Mouse (Mus musculus) G1E (cell line): ENCODE measurements around the gene Mvk. TPM values are rescaled to one million over a fixed set of nuclear protein-coding genes. Genes with fewer than 3 reads are reported as not detected.

ENCODE experiments used
- ATAC-seq: 2 replicates; pipeline ENCODE4 v1.8.0; 2016; ENCODE audit warnings: mild to moderate bottlenecking; ENCODE audit not compliant: insufficient number of reproducible peaks, poor library complexity, low FRiP score, severe bottlenecking; ENCODE audit errors: extremely low read depth
- DNase-seq: peaks from one replicate; pipeline ENCODE4 v3.0.0; 2012; ENCODE audit warnings: low spot score
- H3K27me3 ChIP-seq: 2 replicates; pipeline ENCODE4 v1.6.1; 2012; ENCODE audit warnings: mild to moderate bottlenecking, low read length, inconsistent platforms; ENCODE audit not compliant: insufficient read depth
- H3K36me3 ChIP-seq: replicated peaks from 2 replicates; pipeline ENCODE3; 2012; ENCODE audit warnings: mild to moderate bottlenecking, inconsistent platforms
- H3K4me1 ChIP-seq: 2 replicates; pipeline ENCODE4 v1.6.1; 2012; ENCODE audit warnings: low read depth, low read length, inconsistent platforms, mixed read lengths; ENCODE audit not compliant: insufficient read depth
- H3K4me3 ChIP-seq: 2 replicates; pipeline ENCODE4 v1.5.1; 2012; ENCODE audit warnings: low read depth, mild to moderate bottlenecking, inconsistent platforms, low read length, moderate library complexity, mixed read lengths
- H3K9me3 ChIP-seq: replicated peaks from 2 replicates; pipeline ENCODE4 v1.6.1; 2012; ENCODE audit warnings: inconsistent platforms
- CTCF ChIP-seq: IDR thresholded peaks from 2 replicates; pipeline ENCODE4 v1.5.1; 2012; ENCODE audit warnings: low read depth, low read length, inconsistent platforms, mixed read lengths
- GATA1 ChIP-seq: IDR thresholded peaks from 2 replicates; pipeline ENCODE4 v1.6.1; 2012; ENCODE audit warnings: borderline replicate concordance, low read length, inconsistent platforms, mixed read lengths
- GATA2 ChIP-seq: IDR thresholded peaks from 2 replicates; pipeline ENCODE4 v1.6.1; 2012; ENCODE audit warnings: low read depth, low read length, inconsistent platforms, borderline replicate concordance
- POLR2AphosphoS5 ChIP-seq: IDR thresholded peaks from 2 replicates; pipeline ENCODE4 v1.6.1; 2012; ENCODE audit warnings: low read depth, low read length, inconsistent platforms; ENCODE audit not compliant: insufficient replicate concordance
- TAL1 ChIP-seq: conservative IDR thresholded peaks from 2 replicates; pipeline ENCODE4 v1.6.1; 2012; ENCODE audit warnings: low read depth, low read length, inconsistent platforms, mixed read lengths
- polyA plus RNA-seq: library from polyadenylated mRNA; stranded (reverse); fragments of >175 nt; gene quantifications from 2 replicates; pipeline ENCODE4 v1.2.3, GENCODE M21; 2012
- total RNA-seq, 2 experiments: library from RNA; stranded (forward) in 1 of 2; stranded (reverse) in 1 of 2; fragments of 200-1000 nt in 1 of 2; fragments of >200 nt in 1 of 2; fragmentation: Nextera tagmentation in 1 of 2; gene quantifications; 2 replicates each; pipeline ENCODE4 v1.2.3; 2014 to 2017

The Mvk gene
- total and polyA plus RNA-seq, 3 experiments = 6.4 to 32.6 (median 23.4) TPM

DNA sequence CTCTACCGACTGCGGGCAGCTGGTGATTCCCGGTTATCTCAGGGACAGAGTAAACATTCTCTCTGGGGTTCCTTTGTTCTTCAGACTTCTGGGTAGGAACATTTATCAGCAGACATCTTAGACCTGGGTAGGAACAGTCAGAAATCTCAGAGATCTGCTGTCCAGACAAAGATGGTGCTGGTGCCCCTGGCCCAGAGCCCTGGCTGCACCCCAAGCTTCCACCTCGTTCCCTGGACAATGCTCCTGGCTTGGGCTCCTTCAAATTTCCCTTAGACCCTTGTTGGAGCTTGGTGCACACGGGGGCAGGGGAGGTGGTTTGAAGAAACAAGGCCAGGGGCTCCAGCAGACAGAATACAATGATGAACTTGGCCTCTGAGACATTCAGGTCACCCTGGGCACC is 21.5 kb upstream of the Mvk start:
- ATAC-seq (no peak), DNase-seq (no peak)
- Histone ChIP-seq H3K4me3 (no peak overlapping the region), H3K4me1 (no peaks in the 10 kb centered on the region), H3K9me3 (no peaks in the 10 kb centered on the region), H3K36me3 (peaks cover 54% of the 10 kb centered on the region), H3K27me3 (peaks cover 18% of the 10 kb centered on the region; the same call in 1 of the 2 replicates)
- no peak for TF ChIP-seq CTCF
- TF ChIP-seq GATA1 = no peak
- no peak for TF ChIP-seq TAL1
- TF ChIP-seq POLR2AphosphoS5 = no peak
- no peak for TF ChIP-seq GATA2

DNA sequence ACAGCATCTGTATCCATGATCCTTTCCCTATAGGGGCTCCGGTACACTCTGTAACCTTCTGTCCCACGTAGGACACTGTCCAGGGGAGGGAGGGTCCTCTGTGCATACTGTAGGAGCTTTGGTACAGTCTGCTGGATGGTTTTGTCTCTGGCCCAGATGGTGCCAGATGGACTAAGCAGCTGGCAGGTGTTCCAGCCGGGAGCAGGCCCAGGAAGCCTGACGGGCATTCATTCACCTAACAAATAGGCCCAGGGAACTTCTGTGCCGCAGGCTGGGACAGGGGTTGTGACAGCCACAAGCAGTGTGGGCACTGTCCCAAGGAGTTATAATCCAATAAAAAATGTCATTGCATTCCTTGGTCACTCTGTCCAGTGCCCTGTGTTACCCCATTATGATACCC is 20.1 kb upstream of the Mvk start:
- no peak for DNase-seq
- Histone ChIP-seq H3K4me3 (no peak overlapping the region), H3K4me1 (no peaks in the 10 kb centered on the region), H3K36me3 (peaks cover 40% of the 10 kb centered on the region), H3K27me3 (peaks cover 21% of the 10 kb centered on the region; the same call in 1 of the 2 replicates), H3K9me3 (no peaks in the 10 kb centered on the region)
- TF ChIP-seq TAL1 = no peak
- no peak for TF ChIP-seq POLR2AphosphoS5
- no peak for TF ChIP-seq GATA1
- no peak for TF ChIP-seq CTCF
- TF ChIP-seq GATA2 = no peak
- no peak for ATAC-seq

DNA sequence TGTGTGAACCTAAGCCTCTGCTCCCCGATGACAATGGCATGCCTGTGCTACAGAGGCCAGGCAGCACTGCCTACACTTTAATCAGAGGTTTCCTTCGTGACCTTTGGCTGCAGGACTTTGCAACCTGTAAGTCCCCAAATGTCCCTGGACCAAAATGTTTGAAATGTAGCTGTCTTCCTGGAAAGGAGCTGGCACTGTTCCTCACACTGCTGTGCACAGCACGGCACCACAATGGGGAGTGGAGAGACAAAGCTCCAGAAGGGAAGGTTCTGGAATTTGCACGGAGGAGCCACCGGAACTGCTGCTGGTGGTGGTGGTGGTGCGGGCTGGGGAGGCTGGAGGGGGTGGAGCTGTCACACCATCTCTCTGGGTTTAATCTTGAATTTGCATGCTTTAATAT is 17.3 kb upstream of the Mvk start:
- Histone ChIP-seq H3K9me3 (no peaks in the 10 kb centered on the region), H3K36me3 (peaks cover 13% of the 10 kb centered on the region), H3K4me1 (no peaks in the 10 kb centered on the region), H3K4me3 (no peak overlapping the region), H3K27me3 (peaks cover 30% of the 10 kb centered on the region; the same call in 1 of the 2 replicates)
- ATAC-seq (no peak), DNase-seq (no peak)
- TF ChIP-seq CTCF = no peak
- TF ChIP-seq GATA2 = no peak
- TF ChIP-seq POLR2AphosphoS5 = no peak
- TF ChIP-seq GATA1 = no peak
- no peak for TF ChIP-seq TAL1

DNA sequence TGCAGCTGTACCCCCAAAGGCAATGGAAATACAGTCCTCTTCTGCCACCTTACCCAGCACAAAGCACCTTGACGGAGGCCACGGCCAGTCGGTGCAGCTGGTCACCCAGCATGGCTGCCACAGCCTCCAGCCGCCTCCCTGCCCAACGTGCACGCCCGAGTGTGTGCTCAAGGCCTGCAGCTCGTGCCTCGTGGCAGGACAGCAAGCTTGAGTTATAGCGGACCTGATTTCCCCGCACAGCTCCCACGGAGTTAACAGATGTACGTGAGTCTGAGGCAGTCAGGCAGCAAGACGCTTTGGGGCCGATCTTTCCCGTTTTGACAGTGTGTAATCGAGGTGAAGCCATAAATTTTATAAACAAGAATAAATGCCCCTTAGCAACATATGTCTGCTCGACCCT is 15.4 kb upstream of the Mvk start:
- Histone ChIP-seq H3K36me3 (peaks cover 16% of the 10 kb centered on the region), H3K4me1 (no peaks in the 10 kb centered on the region)
- TF ChIP-seq GATA1 = no peak
- TF ChIP-seq CTCF = no peak
- no peak for TF ChIP-seq TAL1
- TF ChIP-seq POLR2AphosphoS5 = no peak
- TF ChIP-seq GATA2 = no peak

DNA sequence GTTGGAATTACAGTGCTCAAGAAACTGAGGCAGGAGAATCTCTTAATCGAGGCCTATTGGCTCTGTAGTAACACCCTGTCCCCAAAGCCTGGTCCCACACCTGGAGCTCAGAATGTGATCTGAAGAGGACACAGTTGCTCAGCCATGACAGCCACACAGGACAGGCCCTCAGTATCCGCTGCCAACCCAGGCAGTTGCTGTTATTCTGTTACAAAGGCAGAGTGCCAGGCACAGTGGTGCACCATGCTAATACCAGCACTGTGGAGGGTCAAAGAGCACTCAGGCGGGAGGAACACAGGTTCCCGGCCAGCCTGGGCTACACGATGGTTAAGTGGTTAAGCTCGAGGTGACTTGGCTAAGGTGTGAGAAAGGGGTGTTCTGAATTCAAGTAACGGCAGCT is 14.3 kb upstream of the Mvk start:
- no peak for ATAC-seq
- no peaks in the 10 kb centered on the region for H3K9me3 ChIP-seq
- no peak overlapping the region for H3K4me3 ChIP-seq
- no peak for DNase-seq
- H3K4me1 ChIP-seq = no peaks in the 10 kb centered on the region; the same call in 1 of the 2 replicates
- peaks cover 22% of the 10 kb centered on the region; the same call in 1 of the 2 replicates for H3K27me3 ChIP-seq
- no peak for TF ChIP-seq GATA2
- TF ChIP-seq TAL1 = no peak
- peaks cover 27% of the 10 kb centered on the region for H3K36me3 ChIP-seq

More for the DNA sequence above, 15.4 kb upstream of the Mvk start:
- no peak for DNase-seq
- no peak overlapping the region for H3K4me3 ChIP-seq
- ATAC-seq = no peak
- no peaks in the 10 kb centered on the region for H3K9me3 ChIP-seq
- H3K27me3 ChIP-seq = peaks cover 27% of the 10 kb centered on the region; the same call in 1 of the 2 replicates

DNA sequence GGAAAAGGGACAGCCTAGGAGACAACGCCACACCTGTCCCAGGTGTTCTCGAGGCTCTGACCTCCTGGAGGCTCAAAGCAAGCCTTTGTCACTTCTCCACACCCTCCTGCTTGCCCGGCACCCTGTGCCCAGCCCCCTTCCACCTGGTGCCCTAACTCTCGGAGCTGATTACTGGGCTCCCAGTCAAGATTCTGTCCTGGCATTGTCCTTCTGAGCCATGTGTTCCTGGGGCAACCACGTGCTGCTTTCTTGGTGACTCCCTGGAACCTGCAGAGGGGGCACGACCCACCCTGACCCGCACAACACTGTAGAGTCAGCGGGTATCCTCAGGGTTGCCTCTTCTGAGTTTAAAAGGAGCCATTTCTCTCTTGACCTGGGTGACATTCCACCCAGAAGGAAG is 9.7 kb upstream of the Mvk start:
- Histone ChIP-seq H3K36me3 (peaks cover 73% of the 10 kb centered on the region), H3K4me3 (no peak overlapping the region), H3K9me3 (no peaks in the 10 kb centered on the region), H3K4me1 (no peaks in the 10 kb centered on the region; the same call in 1 of the 2 replicates), H3K27me3 (peaks cover 7% of the 10 kb centered on the region; the same call in 1 of the 2 replicates)
- ATAC-seq (no peak), DNase-seq (no peak)
- no peak for TF ChIP-seq TAL1
- TF ChIP-seq GATA1 = no peak
- no peak for TF ChIP-seq GATA2
- no peak for TF ChIP-seq CTCF
- no peak for TF ChIP-seq POLR2AphosphoS5

DNA sequence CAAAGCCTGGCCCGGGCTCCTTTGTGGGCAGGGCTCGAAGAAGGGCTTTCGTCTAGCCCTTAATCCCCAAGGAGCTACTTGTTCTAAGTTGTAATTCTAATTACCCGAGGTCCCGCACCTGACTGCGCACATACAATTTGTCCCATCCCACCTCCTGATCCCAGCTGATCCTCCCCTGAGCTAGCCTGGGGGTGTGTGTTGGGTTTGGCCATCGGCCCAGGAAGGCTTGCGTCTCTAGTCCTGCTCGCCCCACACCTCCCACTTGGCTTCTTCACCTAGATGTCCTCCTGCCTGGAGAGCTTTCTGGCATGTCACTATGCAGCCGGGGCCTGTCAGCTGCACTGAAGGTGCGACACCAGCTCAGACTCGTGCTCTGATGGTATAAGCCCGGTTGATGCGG is 8.5 kb upstream of the Mvk start:
- DNase-seq = no peak
- no peaks in the 10 kb centered on the region for H3K27me3 ChIP-seq
- H3K36me3 ChIP-seq = peaks cover 79% of the 10 kb centered on the region
- H3K9me3 ChIP-seq = no peaks in the 10 kb centered on the region
- ATAC-seq = no peak
- no peak for TF ChIP-seq GATA2
- TF ChIP-seq POLR2AphosphoS5 = no peak
- no peak for TF ChIP-seq CTCF
- TF ChIP-seq TAL1 = no peak
- no peak for TF ChIP-seq GATA1
- no peak overlapping the region for H3K4me3 ChIP-seq
- no peaks in the 10 kb centered on the region; the same call in 1 of the 2 replicates for H3K4me1 ChIP-seq
